28 mouse cellular contexts compared by ENCODE assay signal in genomic region chr7:29508522-29508921, GRCm38 (mm10). TPM values are rescaled to one million over a fixed set of nuclear protein-coding genes. Genes with fewer than 3 reads are reported as not detected.
DNase-seq lines count a peak whose midpoint lies in the region; ATAC-seq and TF ChIP-seq lines count a peak whose summit lies in the region.
"Had no signal": no experiment of that assay in that cellular context is flagged by ENCODE, and none has a peak within 500 bp of the region (broad histone marks: within the 10 kb centered on the region; RNA-seq: fewer than 3 reads in every experiment).

No protein-coding gene starts in this region.

- H3K27ac ChIP-seq in liver, embryonic 14.5 days = peak overlapping the region; percentile 41
- peak overlapping the region; percentile 33; the same call in 1 of the 2 replicates for H3K27ac ChIP-seq in stomach, embryonic 15.5 days
- H3K27ac ChIP-seq in gastrocnemius, adult 2 months = no peak overlapping the region
- H3K27ac ChIP-seq: embryonic facial prominence, embryonic 13.5 days; forebrain, embryonic 13.5 days; kidney, postnatal 0 days; limb, embryonic 12.5 days; neural tube, embryonic 12.5 days had no signal

- TF ChIP-seq EP300 in liver, embryonic 14.5 days (IDR thresholded peaks at IDR 0.05; ENCODE audit: low read depth) = no peak

- H3K4me1 ChIP-seq in liver, embryonic 14.5 days (replicated peaks; ENCODE audit: control insufficient read depth in 2 of 2, insufficient read depth in 2 of 2, low read length in 1 of 2) = peaks cover 26 to 57% of the 10 kb centered on the region in 2 experiments
- H3K4me1 ChIP-seq in stomach, embryonic 15.5 days = peaks cover 53% of the 10 kb centered on the region

- no peak overlapping the region for H3K4me3 ChIP-seq in liver, embryonic 14.5 days (ENCODE audit: insufficient read depth in 1 of 2, low read depth in 2 of 2, low read length in 2 of 2)
- H3K4me3 ChIP-seq in stomach, embryonic 15.5 days (replicated peaks) = no peak overlapping the region
- no peak overlapping the region for H3K4me3 ChIP-seq in gastrocnemius, adult 2 months
- H3K4me3 ChIP-seq: embryonic facial prominence, embryonic 13.5 days; erythroblast, embryonic 14.5 days; forebrain, embryonic 13.5 days; limb, embryonic 12.5 days; megakaryocyte, embryonic 14.5 days; neural tube, embryonic 12.5 days had no signal

- H3K36me3 ChIP-seq in liver, embryonic 14.5 days (replicated peaks; ENCODE audit: control insufficient read depth, insufficient read depth, low read depth) = no peaks in the 10 kb centered on the region
- no peaks in the 10 kb centered on the region for H3K36me3 ChIP-seq in stomach, embryonic 15.5 days
- H3K36me3 ChIP-seq: embryonic facial prominence, embryonic 13.5 days; limb, embryonic 12.5 days; neural tube, embryonic 12.5 days had no signal

- TF ChIP-seq CTCF in liver, embryonic 14.5 days (IDR thresholded peaks at IDR 0.05; ENCODE audit: low read depth) = no peak
- no peak for TF ChIP-seq CTCF in gastrocnemius, adult 2 months (IDR thresholded peaks at IDR 0.05)

- peak; percentile 46; the same call in 1 of the 2 replicates for ATAC-seq in erythroid progenitor cell, adult 5-6 weeks (replicated peaks; ENCODE audit: low FRiP score, poor library complexity, severe bottlenecking)
- ATAC-seq in liver, embryonic 14.5 days (ENCODE audit: insufficient read depth) = peak; percentile 66
- ATAC-seq in stomach, embryonic 15.5 days (ENCODE audit: insufficient read depth, low FRiP score, low read depth) = no peak
- ATAC-seq: forebrain, embryonic 13.5 days had no signal

- WGBS in liver, embryonic 14.5 days (ENCODE audit: insufficient replicate concordance) = 32% methylated on average over 7 of the region's 7 CpGs
- WGBS in stomach, embryonic 15.5 days = 73% methylated on average over 7 of the region's 7 CpGs

- DNase-seq in c-Kit-negative CD71-positive TER-119-positive erythroid progenitor cells, embryonic 14.5 days (ENCODE audit: low read depth, low spot score) = peak; percentile 34
- peak; percentile 39 to 57 (median 51) for DNase-seq in liver, embryonic 14.5 days (ENCODE audit: low read depth in 3 of 3, low spot score in 3 of 3)
- no peak for DNase-seq in left cerebral cortex, postnatal 10 days (ENCODE audit: extremely low spot score in 1 of 2, low spot score in 2 of 2)
- no peak for DNase-seq in gastrocnemius, adult 2 months
- DNase-seq in cerebellum, postnatal 36 days = no peak
- DNase-seq: adrenal gland, postnatal 14 days; B cell, adult 2 months; cerebellum, adult 11-12 months; cerebellum, postnatal 10 days; heart, adult 11 months; heart, postnatal 10 days; kidney, adult 2 months; lung, adult 2 months; lung, postnatal 14 days; midbrain, embryonic 14.5 days; right cerebral cortex, postnatal 25 days; thymus, adult 2 months had no signal

- no peaks in the 10 kb centered on the region for H3K9me3 ChIP-seq in liver, embryonic 14.5 days (ENCODE audit: control insufficient read depth, low read length)
- H3K9me3 ChIP-seq in stomach, embryonic 15.5 days = no peaks in the 10 kb centered on the region
- H3K9me3 ChIP-seq: embryonic facial prominence, embryonic 13.5 days; forebrain, embryonic 13.5 days; limb, embryonic 12.5 days; megakaryocyte, embryonic 14.5 days; neural tube, embryonic 12.5 days had no signal

- intact Hi-C loops in left cerebral cortex, postnatal 10 days (cut with DNase I) = no loop called here
- intact Hi-C loops in gastrocnemius, adult 2 months (cut with DNase I) = no loop called here

- no peak overlapping the region for H3K9ac ChIP-seq in liver, embryonic 14.5 days (replicated peaks)
- no peak overlapping the region for H3K9ac ChIP-seq in stomach, embryonic 15.5 days
- H3K9ac ChIP-seq: embryonic facial prominence, embryonic 13.5 days; forebrain, embryonic 13.5 days; limb, embryonic 12.5 days; neural tube, embryonic 12.5 days had no signal

- no peaks in the 10 kb centered on the region for H3K27me3 ChIP-seq in liver, embryonic 14.5 days (ENCODE audit: control insufficient read depth, insufficient read depth, low read length)
- H3K27me3 ChIP-seq in stomach, embryonic 15.5 days (replicated peaks) = no peaks in the 10 kb centered on the region
- H3K27me3 ChIP-seq: CH12.LX; embryonic facial prominence, embryonic 13.5 days; forebrain, embryonic 13.5 days; limb, embryonic 12.5 days; neural tube, embryonic 12.5 days had no signal

- H3K4me2 ChIP-seq in liver, embryonic 14.5 days (ENCODE audit: low read depth) = peak overlapping the region; percentile 32; the same call in 1 of the 2 replicates
- H3K4me2 ChIP-seq in stomach, embryonic 15.5 days = no peak overlapping the region
- H3K4me2 ChIP-seq: embryonic facial prominence, embryonic 13.5 days; forebrain, embryonic 13.5 days; heart, embryonic 11.5 days; limb, embryonic 12.5 days; neural tube, embryonic 12.5 days had no signal

RNA-seq across cellular contexts. Expression of gene Sipa1l3, which starts 9.9 kb away (rescaled TPM):
- 2.5 and 4.2 TPM in 2 replicates for total RNA-seq in erythroid progenitor cell, adult 5-6 weeks (2015; ENCODE audit: low replicate concordance)
- total RNA-seq in erythroid progenitor cell, adult 5-6 weeks (2017; ENCODE audit: low replicate concordance) = 1.3 and 15.3 TPM in 2 replicates
- 4.9 and 5.0 TPM in 2 replicates for polyA plus RNA-seq in liver, embryonic 14.5 days (2012; rRNA removed)
- polyA plus RNA-seq in liver, embryonic 14.5 days (2014; fragmentation: Nextera tagmentation; extraction: Ambion mirVana) = 1.8 and 2.2 TPM in 2 replicates
- polyA plus RNA-seq in stomach, embryonic 15.5 days (2015; fragmentation: Nextera tagmentation; extraction: Ambion mirVana) = 22.0 and 31.3 TPM in 2 replicates
- total RNA-seq in left cerebral cortex, postnatal 10 days (2021) = 10 to 100 TPM; 50.4 to 53.7 TPM
- 1 to 10 TPM; 7.0 to 9.2 TPM for total RNA-seq in gastrocnemius, adult 2 months (2021)

Comparison
In these comparisons a context has a peak if more than half of its experiments do, and no peak if none do; other contexts are left out.
1. DNase-seq: peak in c-Kit-negative CD71-positive TER-119-positive erythroid progenitor cells, embryonic 14.5 days (single experiment) and liver, embryonic 14.5 days (3 of 3); none in left cerebral cortex, postnatal 10 days (0 of 2), gastrocnemius, adult 2 months (single experiment) and cerebellum, postnatal 36 days (0 of 2).